Mouse (Mus musculus): ENCODE measurements around the gene Mlf2.

DNA sequence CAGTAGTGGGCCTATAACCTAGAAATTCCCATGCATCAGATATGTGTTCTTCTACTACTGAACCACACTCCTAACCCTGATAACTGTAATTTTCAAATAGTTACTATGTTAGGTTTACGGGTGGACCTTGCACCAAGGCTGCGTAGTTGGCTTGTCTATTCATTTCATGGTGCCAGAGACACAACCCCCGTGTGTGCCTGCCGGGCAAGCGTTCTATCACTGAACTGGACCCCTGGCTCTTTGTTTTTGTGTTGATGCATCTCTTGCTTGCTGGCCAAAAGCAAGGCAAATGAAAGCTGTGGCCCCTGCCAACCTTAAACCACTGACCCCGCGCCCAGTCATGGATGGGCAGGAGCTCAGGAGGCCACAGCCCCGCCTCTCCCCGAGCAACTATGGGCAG, 49.4 kb upstream of the Mlf2 start:
- TF ChIP-seq KAT2A (conservative IDR thresholded peaks at IDR 0.05; ENCODE audit: low read depth, low read length) (no peak), POLR2A (IDR thresholded peaks at IDR 0.05; ENCODE audit: control insufficient read depth in 1 of 2, insufficient read depth in 1 of 2, low read depth in 1 of 2, low read length in 2 of 2, poor library complexity in 1 of 2) (no peak)
